Mouse (Mus musculus) midbrain, embryonic 10.5 days (tissue): ENCODE measurements around the gene 4930469K13Rik. TPM values are rescaled to one million over a fixed set of nuclear protein-coding genes. Genes with fewer than 3 reads are reported as not detected.
A peak's percentile ranks its signal among the peaks of the same experiment; 100 is the strongest.

ENCODE experiments used
- DNase-seq: peaks from one replicate; pipeline ENCODE4 v3.0.0-alpha.2; 2017; ENCODE audit warnings: low spot score
- H3K27ac ChIP-seq: fragments of 300-500 bp; sonication (generic); replicated peaks from 2 replicates; pipeline ENCODE4 v1.5.1; 2016; ENCODE audit warnings: mild to moderate bottlenecking
- H3K27me3 ChIP-seq: fragments of 300-500 bp; sonication (generic); 2 replicates; pipeline ENCODE4 v1.6.1; 2016; ENCODE audit warnings: low read depth, mild to moderate bottlenecking; ENCODE audit not compliant: poor library complexity, severe bottlenecking
- H3K36me3 ChIP-seq: fragments of 300-500 bp; sonication (generic); 2 replicates; pipeline ENCODE4 v1.6.1; 2016; ENCODE audit warnings: mild to moderate bottlenecking, moderate library complexity
- H3K4me1 ChIP-seq: fragments of 300-500 bp; sonication (generic); 2 replicates; pipeline ENCODE4 v1.6.1; 2016
- H3K4me3 ChIP-seq: fragments of 300-500 bp; sonication (generic); 2 replicates; pipeline ENCODE4 v1.5.1; 2016; ENCODE audit warnings: mild to moderate bottlenecking, moderate library complexity
- H3K9me3 ChIP-seq: fragments of 300-500 bp; sonication (generic); replicated peaks from 2 replicates; pipeline ENCODE4 v1.6.1; 2016; ENCODE audit warnings: mild to moderate bottlenecking
- WGBS: fragments of 180-500 bp; shearing (Covaris S2); methylation state at CpG from one replicate; pipeline ENCODE4 v1.1.7; 2016; 5-methylcytosine and 5-hydroxymethylcytosine counted together
- polyA plus RNA-seq: library from polyadenylated mRNA; unstranded; fragments of >200 nt; fragmentation: Nextera tagmentation; extraction: Ambion mirVana; gene quantifications from 2 replicates; pipeline ENCODE4 v1.2.1, GENCODE M21; 2016

4930469K13Rik gene
- polyA plus RNA-seq, 1 experiment from 2014 or later: not detected

DNA sequence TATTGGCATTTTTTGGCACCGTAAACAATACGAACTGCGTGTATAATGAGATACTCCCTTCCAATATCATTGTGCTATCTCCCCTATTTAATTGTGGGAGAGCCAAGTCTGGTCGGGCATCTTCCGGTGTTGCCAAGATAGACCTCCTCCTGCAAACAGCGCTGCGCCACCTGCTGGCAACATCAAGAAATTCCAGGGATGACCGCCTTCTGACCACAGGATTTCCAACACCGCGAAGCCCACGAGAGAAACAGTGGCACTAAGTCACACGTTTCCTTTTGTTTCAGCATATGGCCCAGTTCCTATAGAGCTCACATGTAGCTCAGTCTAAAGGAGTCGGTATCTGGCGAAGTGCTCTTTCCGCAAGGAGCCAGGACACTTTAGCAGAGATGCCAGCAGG lies 24.6 kb downstream of the 4930469K13Rik start:
- DNase-seq: peak; percentile 72
- peaks cover 9% of the 10 kb centered on the region for H3K27me3 ChIP-seq
- H3K27ac ChIP-seq: no peak overlapping the region
- H3K4me3 ChIP-seq: no peak overlapping the region
- H3K36me3 ChIP-seq: no peaks in the 10 kb centered on the region
- H3K9me3 ChIP-seq: no peaks in the 10 kb centered on the region
- 15% methylated on average over 15 of the region's 15 CpGs for WGBS
- H3K4me1 ChIP-seq: no peaks in the 10 kb centered on the region

- H3K4me3 ChIP-seq: no peak overlapping the region
- no peaks in the 10 kb centered on the region for H3K4me1 ChIP-seq
- no peaks in the 10 kb centered on the region for H3K36me3 ChIP-seq
- no peak for DNase-seq
- WGBS: 82% methylated on average over 4 of the region's 4 CpGs
- no peaks in the 10 kb centered on the region for H3K9me3 ChIP-seq
- H3K27ac ChIP-seq: no peak overlapping the region
- peaks cover 9% of the 10 kb centered on the region for H3K27me3 ChIP-seq
These were observed 26.0 kb downstream of the 4930469K13Rik start for GRCm38 (mm10) chr11:34072309-34072708.

- no peaks in the 10 kb centered on the region for H3K9me3 ChIP-seq
- H3K27me3 ChIP-seq: peaks cover 9% of the 10 kb centered on the region
- H3K4me1 ChIP-seq: no peaks in the 10 kb centered on the region
- DNase-seq: no peak
- no peak overlapping the region for H3K4me3 ChIP-seq
- no peak overlapping the region for H3K27ac ChIP-seq
- H3K36me3 ChIP-seq: no peaks in the 10 kb centered on the region
These were observed 27.8 kb downstream of the 4930469K13Rik start for GRCm38 (mm10) chr11:34070596-34070995.

GRCm38 (mm10) chr11:34063702-34064485 lies 34.5 kb downstream of the 4930469K13Rik start:
- WGBS: 67% methylated on average over 5 of the region's 5 CpGs
- Histone ChIP-seq H3K4me1 (peaks cover 7% of the 10 kb centered on the region), H3K27ac (0 out of 2 replicates have a peak overlapping the region, but pooled peaks have one; percentile 42), H3K27me3 (no peaks in the 10 kb centered on the region), H3K9me3 (no peaks in the 10 kb centered on the region), H3K4me3 (no peak overlapping the region), H3K36me3 (no peaks in the 10 kb centered on the region)
- no peak for DNase-seq

DNA sequence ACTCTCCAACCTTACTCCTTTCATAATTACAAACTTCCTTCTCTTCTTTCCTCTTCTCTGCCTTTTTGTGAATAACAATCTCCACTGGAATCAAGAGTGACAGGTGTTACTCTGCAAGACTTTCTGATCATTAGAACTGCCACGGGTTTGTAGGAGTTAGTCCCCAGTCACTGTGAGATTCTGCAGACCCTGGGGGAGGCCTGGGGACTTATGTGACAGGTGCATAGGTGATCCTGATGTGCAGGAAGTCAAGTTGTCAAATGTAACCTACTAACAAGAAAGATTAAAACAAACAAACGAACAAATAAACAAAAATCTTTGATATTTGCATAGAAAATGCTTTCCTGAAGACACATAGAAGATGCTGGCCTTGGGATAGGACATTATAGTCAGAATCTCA lies 35.1 kb downstream of the 4930469K13Rik start:
- no peak overlapping the region for H3K4me3 ChIP-seq
- 82% methylated on average over 2 of the region's 2 CpGs for WGBS
- no peak overlapping the region for H3K27ac ChIP-seq
- peaks cover 7% of the 10 kb centered on the region for H3K4me1 ChIP-seq
- H3K36me3 ChIP-seq: no peaks in the 10 kb centered on the region
- no peaks in the 10 kb centered on the region for H3K9me3 ChIP-seq
- H3K27me3 ChIP-seq: no peaks in the 10 kb centered on the region
- DNase-seq: no peak

- no peaks in the 10 kb centered on the region for H3K36me3 ChIP-seq
- H3K27me3 ChIP-seq: no peaks in the 10 kb centered on the region
- DNase-seq: no peak
- H3K27ac ChIP-seq: no peak overlapping the region
- H3K9me3 ChIP-seq: no peaks in the 10 kb centered on the region
- H3K4me1 ChIP-seq: peaks cover 7% of the 10 kb centered on the region
- 67% methylated on average over 6 of the region's 6 CpGs for WGBS
- H3K4me3 ChIP-seq: no peak overlapping the region
These were observed 36.6 kb downstream of the 4930469K13Rik start for GRCm38 (mm10) chr11:34061740-34062139.

GRCm38 (mm10) chr11:34058960-34059359 lies 39.4 kb downstream of the 4930469K13Rik start:
- Histone ChIP-seq H3K36me3 (no peaks in the 10 kb centered on the region), H3K4me3 (no peak overlapping the region), H3K4me1 (peaks cover 4% of the 10 kb centered on the region), H3K9me3 (no peaks in the 10 kb centered on the region), H3K27me3 (no peaks in the 10 kb centered on the region), H3K27ac (no peak overlapping the region)
- no peak for DNase-seq
- 90% methylated on average over 6 of the region's 6 CpGs for WGBS

DNA sequence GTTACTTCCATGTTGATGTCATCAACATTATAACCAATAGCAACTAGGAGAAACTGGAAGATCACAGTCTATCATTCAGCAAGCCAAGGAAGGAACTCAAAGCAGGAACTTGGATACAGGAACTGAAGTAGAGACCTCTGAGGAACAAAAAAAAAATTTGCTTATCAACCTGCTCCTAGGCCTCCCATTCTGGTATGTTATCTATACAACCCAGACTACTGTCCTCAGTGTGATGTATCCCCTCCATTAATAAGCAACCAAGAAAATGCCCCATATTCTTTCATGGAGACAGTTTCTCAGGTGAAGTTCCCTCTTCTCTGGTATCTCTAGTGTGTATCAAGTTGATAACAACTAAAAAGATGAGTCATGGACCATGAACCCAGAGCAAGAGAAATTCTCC lies 40.0 kb downstream of the 4930469K13Rik start:
- no peak overlapping the region for H3K4me3 ChIP-seq
- H3K27me3 ChIP-seq: no peaks in the 10 kb centered on the region

DNA sequence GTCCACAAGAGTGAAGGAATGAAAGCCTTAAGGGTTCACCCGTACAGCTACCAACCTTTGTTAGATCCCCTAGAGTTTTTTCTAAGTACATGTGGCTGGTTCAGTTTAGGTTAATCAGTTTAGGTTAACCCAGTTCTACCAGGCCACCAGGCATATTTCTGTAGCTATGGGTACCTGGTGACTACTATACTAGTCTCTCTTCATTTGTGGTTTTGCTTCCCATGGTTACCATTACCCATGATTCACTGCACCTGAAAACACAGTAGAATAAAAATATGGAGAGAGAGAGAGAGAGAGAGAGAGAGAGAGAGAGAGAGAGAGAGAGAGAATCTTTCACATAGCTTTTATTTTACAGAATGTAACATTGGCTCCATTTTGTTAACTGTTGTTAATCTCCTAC lies 41.6 kb downstream of the 4930469K13Rik start:
- WGBS: 94% methylated on average over 1 of the region's 1 CpGs
- Histone ChIP-seq H3K27me3 (no peaks in the 10 kb centered on the region), H3K9me3 (no peaks in the 10 kb centered on the region), H3K4me3 (no peak overlapping the region), H3K27ac (no peak overlapping the region), H3K4me1 (no peaks in the 10 kb centered on the region), H3K36me3 (no peaks in the 10 kb centered on the region)
- no peak for DNase-seq

More for the DNA sequence above, 40.0 kb downstream of the 4930469K13Rik start:
- no peak for DNase-seq
- Histone ChIP-seq H3K4me1 (no peaks in the 10 kb centered on the region), H3K9me3 (no peaks in the 10 kb centered on the region), H3K27ac (no peak overlapping the region), H3K36me3 (no peaks in the 10 kb centered on the region)

DNA sequence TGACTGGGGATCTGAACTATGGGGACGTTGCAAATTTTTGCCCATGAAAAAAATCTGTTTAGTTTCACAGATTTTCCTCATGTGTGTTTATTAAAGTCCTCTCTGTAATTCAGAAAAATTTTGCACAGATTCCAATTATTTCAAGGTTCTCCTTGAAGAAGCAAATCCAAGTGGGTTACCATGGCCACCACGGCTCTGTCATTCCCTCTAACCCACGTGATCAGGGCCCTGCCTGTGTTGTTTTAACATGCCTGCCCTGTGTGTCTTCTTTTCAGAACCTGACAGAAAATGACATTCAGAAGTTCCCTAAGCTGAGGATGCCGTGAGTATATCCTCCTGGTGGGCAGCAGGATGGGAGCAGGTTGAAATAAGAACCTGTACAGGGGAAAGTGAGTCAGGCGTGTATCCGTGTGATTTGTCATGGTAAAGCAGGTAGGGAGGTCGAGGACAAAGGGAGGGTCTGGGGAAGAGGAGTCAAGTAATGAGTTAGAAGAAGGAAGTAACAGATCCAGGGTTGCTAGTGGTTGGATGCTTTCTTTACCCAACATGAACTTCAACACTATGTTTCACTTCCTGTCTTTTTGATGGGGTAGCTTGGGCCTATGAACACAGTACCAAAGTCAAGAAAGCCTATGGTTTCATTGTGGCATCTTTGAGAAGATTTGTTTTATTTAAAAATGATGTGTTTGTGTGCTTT lies 44.2 kb downstream of the 4930469K13Rik start:
- Histone ChIP-seq H3K27ac (no peak overlapping the region), H3K9me3 (no peaks in the 10 kb centered on the region), H3K27me3 (no peaks in the 10 kb centered on the region), H3K4me3 (no peak overlapping the region), H3K4me1 (no peaks in the 10 kb centered on the region), H3K36me3 (no peaks in the 10 kb centered on the region)
- WGBS: 85% methylated on average over 7 of the region's 7 CpGs
- DNase-seq: no peak

DNA sequence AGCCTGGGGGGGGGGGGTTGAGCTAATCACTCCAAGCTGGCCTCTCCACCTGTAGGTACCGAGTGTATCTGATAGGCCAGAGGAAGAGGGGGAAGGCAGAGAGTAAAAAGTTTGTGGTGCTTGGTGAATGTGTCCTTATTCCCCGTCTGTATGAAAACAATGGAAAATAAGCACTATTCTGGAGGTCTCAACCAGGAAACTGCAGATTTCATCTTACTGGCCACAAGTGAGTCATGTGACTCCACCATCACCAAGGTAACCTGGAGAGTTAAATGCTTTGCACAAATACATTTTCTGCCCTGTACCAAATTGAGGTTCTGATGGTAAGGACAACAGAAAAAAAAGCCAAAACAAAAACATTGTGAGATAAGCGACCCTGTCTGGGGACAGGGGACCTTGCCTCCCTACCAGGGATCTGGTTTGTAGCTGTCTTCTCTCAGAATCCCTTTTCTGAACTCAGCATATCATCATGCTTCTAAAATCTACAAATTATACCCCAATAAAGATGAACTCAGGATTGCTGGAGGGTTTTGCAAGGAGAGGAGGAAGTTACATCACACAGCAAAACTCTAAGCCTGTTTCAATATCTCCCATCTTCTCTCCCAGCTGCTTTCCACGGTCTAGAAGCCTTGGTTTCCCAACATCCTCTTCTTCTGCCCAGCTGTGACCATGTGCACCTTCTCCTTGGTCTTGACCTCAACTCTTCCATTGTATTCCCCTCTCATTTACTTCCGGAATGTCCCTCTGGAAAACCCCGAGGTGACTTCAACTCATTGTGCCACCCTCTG lies 45.1 kb downstream of the 4930469K13Rik start:
- 83% methylated on average over 6 of the region's 6 CpGs for WGBS

DNA sequence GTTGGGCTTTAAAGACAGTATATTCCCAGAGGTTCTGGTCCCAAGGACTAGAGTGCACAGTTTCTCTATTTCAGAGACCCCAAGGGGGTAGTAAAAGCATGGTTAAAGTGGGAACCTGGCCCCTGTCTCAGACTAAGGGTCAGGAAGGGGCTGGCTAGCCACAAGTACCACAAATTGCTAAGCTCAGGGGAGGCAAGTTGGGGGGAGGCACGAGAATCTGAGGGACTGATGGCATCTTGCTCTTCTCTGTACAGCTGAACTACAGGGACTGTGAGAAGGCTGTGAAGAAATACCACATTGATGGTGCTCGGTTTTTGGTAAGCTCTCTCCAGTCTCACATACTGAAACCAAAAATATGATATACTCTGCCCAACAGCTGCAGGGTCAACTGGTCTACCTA lies 47.7 kb downstream of the 4930469K13Rik start:
- Histone ChIP-seq H3K4me3 (no peak overlapping the region), H3K27me3 (no peaks in the 10 kb centered on the region)
- 71% methylated on average over 2 of the region's 2 CpGs for WGBS

More for the DNA sequence above, 45.1 kb downstream of the 4930469K13Rik start:
- Histone ChIP-seq H3K4me1 (no peaks in the 10 kb centered on the region), H3K4me3 (no peak overlapping the region), H3K27me3 (no peaks in the 10 kb centered on the region), H3K9me3 (no peaks in the 10 kb centered on the region), H3K27ac (no peak overlapping the region), H3K36me3 (no peaks in the 10 kb centered on the region)
- no peak for DNase-seq

More for the DNA sequence above, 47.7 kb downstream of the 4930469K13Rik start:
- Histone ChIP-seq H3K27ac (no peak overlapping the region), H3K9me3 (no peaks in the 10 kb centered on the region), H3K4me1 (no peaks in the 10 kb centered on the region), H3K36me3 (no peaks in the 10 kb centered on the region)
- no peak for DNase-seq
